Mouse (Mus musculus) ES-Bruce4 (cell line): ENCODE results near the gene Man2a2. TPM values are rescaled to one million over a fixed set of nuclear protein-coding genes. Genes with fewer than 3 reads are reported as not detected.

ENCODE experiments used
- H3K27ac ChIP-seq: 2 replicates; pipeline ENCODE4 v1.5.1; 2012; ENCODE audit warnings: low read length, inconsistent platforms; ENCODE audit not compliant: insufficient read depth
- H3K27me3 ChIP-seq: 2 replicates; pipeline ENCODE4 v1.6.1; 2012; ENCODE audit warnings: mild to moderate bottlenecking, low read length, inconsistent platforms; ENCODE audit not compliant: control insufficient read depth, poor library complexity, insufficient read depth, severe bottlenecking
- H3K36me3 ChIP-seq: 2 replicates; pipeline ENCODE4 v1.6.1; 2012; ENCODE audit warnings: inconsistent platforms, mild to moderate bottlenecking, low read length, moderate library complexity; ENCODE audit not compliant: control insufficient read depth, poor library complexity, insufficient read depth, severe bottlenecking
- H3K4me1 ChIP-seq: one replicate; pipeline ENCODE4 v1.8.1; 2011; ENCODE audit warnings: low read length; ENCODE audit not compliant: control insufficient read depth, insufficient read depth
- H3K4me3 ChIP-seq: 2 replicates; pipeline ENCODE4 v1.5.1; 2011; ENCODE audit warnings: low read depth, mild to moderate bottlenecking, low read length
- H3K9ac ChIP-seq: 2 replicates; pipeline ENCODE4 v1.6.1; 2012; ENCODE audit warnings: low read depth, mild to moderate bottlenecking, inconsistent platforms; ENCODE audit not compliant: poor library complexity, severe bottlenecking
- H3K9me3 ChIP-seq: replicated peaks from 2 replicates; pipeline ENCODE4 v1.6.1; 2012; ENCODE audit warnings: mild to moderate bottlenecking, low read length, inconsistent platforms; ENCODE audit not compliant: control insufficient read depth, poor library complexity, insufficient read depth, severe bottlenecking
- CTCF ChIP-seq: IDR thresholded peaks from one replicate; pipeline ENCODE4 v1.8.1; 2011; ENCODE audit warnings: low read depth, low read length
- EP300 ChIP-seq: IDR thresholded peaks from 2 replicates; pipeline ENCODE4 v1.6.1; 2011; ENCODE audit warnings: low read depth, low read length; ENCODE audit not compliant: insufficient read depth
- POLR2A ChIP-seq: IDR thresholded peaks from one replicate; pipeline ENCODE4 v1.8.1; 2011; ENCODE audit warnings: low read length; ENCODE audit not compliant: insufficient read depth
- polyA plus RNA-seq: library from polyadenylated mRNA; stranded (reverse); fragments of >200 nt; gene quantifications from 2 replicates; pipeline ENCODE4 v1.2.4, GENCODE M21; 2011; ENCODE audit warnings: low read depth; ENCODE audit not compliant: missing spikeins, insufficient read depth, insufficient read length

Man2a2 gene
- polyA plus RNA-seq, 1 experiment = 18.1 TPM

GRCm38 (mm10) chr7:80386235-80386930 lies 15.2 kb upstream of the Man2a2 start:
- H3K27me3 ChIP-seq = no peaks in the 10 kb centered on the region
- H3K27ac ChIP-seq = no peak overlapping the region
- no peaks in the 10 kb centered on the region for H3K9me3 ChIP-seq
- peak overlapping the region; percentile 27 for H3K4me3 ChIP-seq
- TF ChIP-seq EP300 (peak; percentile 33; the same call in 1 of the 2 replicates), POLR2A (no peak), CTCF (peak; percentile 92)
- H3K9ac ChIP-seq = no peak overlapping the region
- H3K4me1 ChIP-seq = peaks cover 2% of the 10 kb centered on the region
- no peaks in the 10 kb centered on the region for H3K36me3 ChIP-seq

GRCm38 (mm10) chr7:80382919-80383318 lies 11.7 kb upstream of the Man2a2 start:
- Histone ChIP-seq H3K36me3 (no peaks in the 10 kb centered on the region), H3K9me3 (no peaks in the 10 kb centered on the region), H3K9ac (no peak overlapping the region), H3K4me1 (peaks cover 2% of the 10 kb centered on the region), H3K4me3 (no peak overlapping the region), H3K27me3 (no peaks in the 10 kb centered on the region), H3K27ac (no peak overlapping the region)
- TF ChIP-seq CTCF (no peak), EP300 (no peak), POLR2A (no peak)

GRCm38 (mm10) chr7:80379531-80379930 lies 8.4 kb upstream of the Man2a2 start:
- Histone ChIP-seq H3K27ac (no peak overlapping the region), H3K9me3 (no peaks in the 10 kb centered on the region), H3K4me1 (no peaks in the 10 kb centered on the region), H3K36me3 (no peaks in the 10 kb centered on the region), H3K4me3 (no peak overlapping the region), H3K27me3 (no peaks in the 10 kb centered on the region), H3K9ac (no peak overlapping the region)
- TF ChIP-seq CTCF (peak; percentile 75), EP300 (no peak), POLR2A (no peak)

GRCm38 (mm10) chr7:80377471-80377870 lies 6.3 kb upstream of the Man2a2 start:
- no peaks in the 10 kb centered on the region for H3K4me1 ChIP-seq
- TF ChIP-seq POLR2A (no peak), EP300 (no peak), CTCF (peak; percentile 74)

GRCm38 (mm10) chr7:80376192-80376591 lies 5.0 kb upstream of the Man2a2 start:
- TF ChIP-seq EP300 (no peak), CTCF (no peak), POLR2A (no peak)
- H3K9me3 ChIP-seq = no peaks in the 10 kb centered on the region
- H3K36me3 ChIP-seq = no peaks in the 10 kb centered on the region
- H3K4me1 ChIP-seq = no peaks in the 10 kb centered on the region
- no peak overlapping the region for H3K4me3 ChIP-seq
- no peaks in the 10 kb centered on the region for H3K27me3 ChIP-seq
- H3K9ac ChIP-seq = no peak overlapping the region
- H3K27ac ChIP-seq = no peak overlapping the region

More at GRCm38 (mm10) chr7:80377471-80377870, 6.3 kb upstream of the Man2a2 start:
- Histone ChIP-seq H3K4me3 (peak overlapping the region; percentile 32; the same call in 1 of the 2 replicates), H3K27me3 (no peaks in the 10 kb centered on the region), H3K36me3 (no peaks in the 10 kb centered on the region), H3K9ac (no peak overlapping the region), H3K27ac (no peak overlapping the region), H3K9me3 (no peaks in the 10 kb centered on the region)

- no peaks in the 10 kb centered on the region for H3K4me1 ChIP-seq
- no peaks in the 10 kb centered on the region for H3K9me3 ChIP-seq
- TF ChIP-seq EP300 (no peak), POLR2A (no peak), CTCF (no peak)
- no peaks in the 10 kb centered on the region for H3K27me3 ChIP-seq
- H3K9ac ChIP-seq = no peak overlapping the region
- H3K4me3 ChIP-seq = no peak overlapping the region
- H3K27ac ChIP-seq = no peak overlapping the region
- no peaks in the 10 kb centered on the region for H3K36me3 ChIP-seq
Measured at GRCm38 (mm10) chr7:80375376-80376039, 4.3 kb upstream of the Man2a2 start.
